Mouse (Mus musculus) cerebellum, adult 9-10 months (tissue): ENCODE results near the gene U2af1.
"Not testable (repeated sequence)": the region's sequence is repeated elsewhere in the genome, so short reads cannot be mapped to it uniquely, and the experiment has no call there.

Experiments used
- DNase-seq: peaks from one replicate; pipeline ENCODE4 v3.0.0; 2022

Gene U2af1

DNA sequence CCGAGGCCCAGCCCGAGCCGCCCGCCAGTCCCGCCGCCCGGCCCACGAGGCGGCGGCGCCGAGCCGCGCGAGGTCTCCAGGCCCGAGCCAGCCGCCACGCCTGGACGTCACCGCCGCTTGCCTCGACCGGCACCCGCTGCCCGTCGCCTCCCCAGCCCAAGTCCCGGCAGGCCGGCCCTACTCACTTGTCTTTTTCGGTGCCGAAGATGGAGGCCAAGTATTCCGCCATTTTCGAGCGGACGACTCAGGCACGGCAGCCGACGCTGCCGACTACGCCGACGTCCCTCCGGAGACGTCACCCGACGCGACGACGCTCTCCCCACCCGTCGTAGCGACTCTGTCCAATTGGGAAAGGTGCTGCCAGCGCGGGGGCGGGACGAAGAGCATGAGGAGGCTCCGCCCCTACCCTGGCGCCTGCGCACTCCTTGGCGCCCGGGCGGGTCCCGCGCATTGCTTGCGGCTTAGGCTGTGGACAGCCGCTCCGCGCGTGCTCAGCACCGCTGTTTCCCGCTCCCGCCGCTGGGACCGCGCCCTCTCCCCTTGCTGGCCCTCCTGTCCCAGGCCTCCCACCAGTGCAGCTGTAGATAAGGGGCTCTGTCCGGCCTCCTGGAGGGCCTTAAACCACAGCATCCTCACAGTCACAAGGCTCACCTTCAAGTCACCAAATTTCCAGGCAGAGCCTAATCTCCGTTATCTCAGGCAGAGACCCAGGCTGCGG is at the start of gene U2af1:
Gene U2af1, minus strand, starts transcription at position 425 of the 718 bp plus-strand sequence.
- peak; percentile 98 for DNase-seq

DNA sequence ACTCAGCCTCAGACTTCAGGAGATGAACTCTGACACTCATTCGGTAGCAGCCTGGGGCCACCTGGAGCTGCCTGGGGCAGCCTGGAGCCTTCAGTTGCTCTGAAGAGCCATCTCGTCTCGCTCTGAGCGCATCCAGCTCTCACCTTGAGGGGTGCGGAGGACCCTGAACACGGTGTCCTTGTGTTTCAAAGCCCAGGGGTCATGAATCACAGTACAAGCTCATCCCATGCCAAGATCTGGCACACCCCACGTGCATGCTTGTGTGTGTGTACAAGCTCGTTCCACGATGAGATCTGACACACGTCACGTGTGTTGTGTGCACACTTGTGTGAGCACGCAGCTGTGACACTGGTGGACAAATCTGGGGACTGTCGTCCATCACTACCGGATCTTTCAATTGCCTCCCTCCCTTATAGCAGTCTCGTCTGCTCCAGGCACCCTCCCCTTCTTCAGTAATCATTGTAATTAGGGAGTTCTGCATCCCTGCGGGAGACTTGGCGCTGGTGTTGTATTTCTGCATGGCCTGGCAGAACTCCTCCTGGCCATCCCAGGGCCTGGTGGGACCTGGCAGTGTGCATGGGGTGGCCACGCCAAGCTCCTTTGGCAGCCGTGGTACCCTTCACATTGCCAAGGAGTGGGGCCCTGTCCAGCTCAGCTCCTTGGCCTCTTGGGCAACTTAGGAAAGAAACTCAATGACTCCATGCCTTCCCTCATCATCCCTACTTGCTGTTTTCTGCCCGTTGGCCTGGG is 46.8 kb upstream of the U2af1 start:
- DNase-seq = peak; percentile 87

- no peak for DNase-seq
Measured at GRCm38 (mm10) chr17:31703276-31703980, 44.7 kb upstream of the U2af1 start.

GRCm38 (mm10) chr17:31698347-31698746 is 39.7 kb upstream of the U2af1 start:
- no peak for DNase-seq

DNA sequence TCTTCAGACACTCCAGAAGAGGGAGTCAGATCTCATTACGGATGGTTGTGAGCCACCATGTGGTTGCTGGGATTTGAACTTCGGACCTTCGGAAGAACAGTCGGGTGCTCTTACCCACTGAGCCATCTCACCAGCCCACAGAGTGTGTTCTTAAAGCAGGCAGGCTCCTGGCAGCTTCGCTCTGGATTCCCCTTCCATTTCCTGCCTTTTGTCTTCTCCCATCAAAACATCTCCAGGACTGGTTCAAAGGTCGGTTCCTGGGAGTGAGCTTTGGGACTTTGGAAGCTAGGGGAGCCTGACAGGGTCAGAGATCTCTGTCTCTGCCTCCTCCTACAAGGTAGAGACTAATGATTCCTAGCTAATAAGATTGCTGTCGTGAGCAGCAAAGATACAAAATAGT is 36.7 kb upstream of the U2af1 start:
- DNase-seq = not testable (repeated sequence)

- DNase-seq = no peak
Measured at GRCm38 (mm10) chr17:31694949-31695348, 36.3 kb upstream of the U2af1 start.

- no peak for DNase-seq
Measured at GRCm38 (mm10) chr17:31694023-31694376, 35.3 kb upstream of the U2af1 start.

- DNase-seq = peak; percentile 43
Measured at GRCm38 (mm10) chr17:31693330-31694022, 34.8 kb upstream of the U2af1 start.

- DNase-seq = no peak
Measured at GRCm38 (mm10) chr17:31692918-31693317, 34.2 kb upstream of the U2af1 start.

- no peak for DNase-seq
Measured at GRCm38 (mm10) chr17:31689606-31690005, 30.9 kb upstream of the U2af1 start.

- DNase-seq = no peak
Measured at GRCm38 (mm10) chr17:31688112-31688511, 29.4 kb upstream of the U2af1 start.

GRCm38 (mm10) chr17:31686225-31686564 is 27.5 kb upstream of the U2af1 start:
- no peak for DNase-seq

DNA sequence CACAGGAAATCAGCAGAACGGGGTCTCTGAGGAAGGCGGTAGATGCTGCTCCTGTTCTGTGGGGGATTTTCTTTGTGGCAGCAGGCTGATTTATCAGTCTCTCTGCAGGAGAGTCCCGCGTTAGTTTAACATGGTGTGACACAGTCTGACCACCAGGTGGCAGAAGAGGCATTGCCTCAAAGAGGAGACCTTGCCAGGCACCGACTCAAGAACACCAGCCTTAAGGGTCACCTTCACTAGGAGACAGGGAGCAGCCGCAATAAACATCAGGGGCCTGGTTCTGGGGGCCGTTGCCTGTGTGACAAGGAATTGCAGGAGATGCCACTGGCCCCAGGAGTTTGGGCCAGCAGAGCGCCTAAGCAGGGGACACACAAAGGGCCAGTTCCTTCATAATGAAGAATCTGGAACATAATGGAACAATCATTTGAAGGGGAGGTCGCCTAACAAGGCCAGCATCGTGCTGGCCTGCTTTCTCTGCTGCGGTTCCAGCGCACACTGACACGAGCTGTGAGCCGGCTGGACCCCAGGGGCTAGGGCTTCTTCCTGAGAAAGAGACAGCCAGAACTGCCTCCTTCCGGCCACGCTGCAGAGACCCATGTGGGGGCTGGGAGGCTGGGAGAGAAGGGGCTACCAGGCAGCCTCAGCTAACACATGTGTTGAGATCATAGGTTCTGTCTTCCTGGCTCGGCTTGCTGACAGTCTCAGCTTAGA is 27.0 kb upstream of the U2af1 start:
- DNase-seq = peak; percentile 86

DNA sequence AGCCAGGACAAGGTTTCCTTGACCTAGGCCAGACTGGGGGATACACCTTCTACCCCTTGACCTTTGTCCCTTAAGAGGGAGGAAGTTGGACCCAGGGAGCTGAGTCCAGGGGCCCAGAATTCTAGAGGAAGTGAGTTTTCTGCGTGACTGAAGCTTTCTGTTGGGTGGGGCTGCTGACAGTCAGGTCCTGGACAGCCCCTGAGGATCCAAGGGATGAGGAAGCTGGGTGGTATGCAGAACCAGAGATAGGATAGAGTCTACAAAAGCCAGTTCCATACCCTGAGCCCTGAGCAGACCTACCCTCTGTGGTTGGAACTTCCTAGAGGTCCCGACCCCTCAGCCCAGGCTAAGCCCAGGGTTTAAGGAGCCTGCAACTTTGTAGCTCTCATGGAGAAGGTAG is 21.8 kb upstream of the U2af1 start:
- no peak for DNase-seq

GRCm38 (mm10) chr17:31677507-31677906 is 18.8 kb upstream of the U2af1 start, which contains the start of gene Cryaa:
Gene Cryaa (plus strand): TSS chr17:31677807.
- DNase-seq = no peak

- DNase-seq = no peak
Measured at GRCm38 (mm10) chr17:31674426-31674825, 15.7 kb upstream of the U2af1 start.

DNA sequence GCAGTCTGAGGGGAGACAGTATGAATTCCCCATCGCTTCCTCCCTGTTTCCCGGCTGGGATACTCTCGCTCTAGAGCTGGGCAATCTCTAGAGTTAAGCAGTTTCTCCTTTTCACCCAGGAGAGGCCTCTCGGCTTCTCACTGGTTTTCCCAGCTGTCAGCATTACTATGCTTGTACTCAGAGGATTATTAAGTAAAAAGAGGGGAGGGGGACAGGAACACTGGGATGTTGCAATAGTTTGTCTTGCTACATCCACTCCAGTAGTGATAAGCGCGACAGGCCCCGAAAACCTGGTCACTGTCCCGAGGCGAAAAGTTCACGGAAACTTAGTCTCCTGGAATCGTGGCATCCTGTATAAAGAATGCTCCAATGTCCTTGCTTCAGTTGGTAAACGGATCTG is 13.6 kb upstream of the U2af1 start:
- DNase-seq = no peak

GRCm38 (mm10) chr17:31671698-31672097 is 13.0 kb upstream of the U2af1 start:
- DNase-seq = no peak

GRCm38 (mm10) chr17:31670163-31670562 is 11.5 kb upstream of the U2af1 start:
- DNase-seq = no peak

DNA sequence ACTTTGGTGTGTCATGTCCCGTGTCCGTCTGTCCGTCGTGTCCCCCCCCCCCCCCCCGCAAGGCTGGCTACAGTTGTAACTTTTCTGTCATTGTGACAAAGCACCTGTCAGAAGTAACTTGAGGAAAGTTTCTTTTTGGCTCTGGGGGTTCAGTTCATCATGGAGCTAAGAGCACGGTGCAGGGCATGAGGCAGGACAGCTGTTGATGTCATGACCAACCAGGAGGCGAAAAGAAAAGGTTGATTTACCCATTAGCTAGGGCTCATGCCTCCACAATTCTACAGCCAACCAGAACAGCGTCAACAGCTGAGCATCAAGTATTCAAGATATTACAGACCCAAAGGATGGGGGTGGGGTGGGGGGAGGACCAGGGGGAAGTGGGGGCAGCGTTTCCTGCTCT is 9.6 kb upstream of the U2af1 start:
- DNase-seq = no peak

DNA sequence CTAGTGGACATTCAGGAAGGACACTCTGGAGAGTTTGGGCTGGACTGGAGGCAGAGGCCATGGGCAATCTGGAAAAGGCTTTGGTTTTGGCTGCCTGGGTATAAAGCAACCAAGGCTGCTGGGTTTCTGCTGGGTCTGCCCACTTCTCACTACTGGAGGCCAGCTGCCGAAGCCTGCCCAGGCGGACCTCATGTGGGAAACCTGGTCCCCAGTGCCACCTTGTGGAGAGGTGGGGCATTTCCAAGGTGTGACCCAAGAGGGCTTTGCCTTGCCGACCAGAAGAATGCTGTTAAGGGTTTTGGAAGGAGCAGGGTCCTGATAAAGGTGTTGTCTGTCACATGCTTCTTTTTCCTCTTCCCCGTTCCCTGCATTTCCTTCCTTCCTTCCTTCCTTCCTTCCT is 6.1 kb upstream of the U2af1 start:
- DNase-seq = peak; percentile 77

- DNase-seq = no peak
Measured at GRCm38 (mm10) chr17:31662855-31663254, 4.2 kb upstream of the U2af1 start.
